Mouse (Mus musculus): ENCODE measurements around the gene Agpat3.

GRCm38 (mm10) chr10:78395377-78395776 lies 43.1 kb upstream of the Agpat3 start:
- TF ChIP-seq CTCF (IDR thresholded peaks at IDR 0.05; ENCODE audit: borderline replicate concordance, insufficient read depth, low read length) (no peak), POLR2A (IDR thresholded peaks at IDR 0.05; ENCODE audit: low read depth, low read length) (no peak)
